Mouse (Mus musculus) adrenal gland, postnatal 25 days (tissue): ENCODE results near the gene Wdr70. TPM values are rescaled to one million over a fixed set of nuclear protein-coding genes. Genes with fewer than 3 reads are reported as not detected.

Source experiments
- DNase-seq: peaks from one replicate; pipeline ENCODE4 v3.0.0; 2021; ENCODE audit warnings: mixed read lengths
- total RNA-seq: library from RNA; stranded (reverse); gene quantifications from 2 replicates; pipeline ENCODE4 v1.2.3, GENCODE M21; 2021

The Wdr70 gene
- total RNA-seq, 1 experiment from 2014 or later, result 32.0 TPM

GRCm38 (mm10) chr15:8030643-8031042 is 68.4 kb downstream of the Wdr70 start:
- DNase-seq, result no peak

GRCm38 (mm10) chr15:8027503-8027902 is 71.5 kb downstream of the Wdr70 start:
- DNase-seq, result no peak

- no peak for DNase-seq
Measured at GRCm38 (mm10) chr15:8011418-8011817, 87.6 kb downstream of the Wdr70 start.

- DNase-seq, result no peak
Measured at GRCm38 (mm10) chr15:8007413-8007812, 91.6 kb downstream of the Wdr70 start.

GRCm38 (mm10) chr15:8006056-8006455 is 93.0 kb downstream of the Wdr70 start:
- DNase-seq, result no peak

- DNase-seq, result no peak
Measured at GRCm38 (mm10) chr15:8005506-8005905, 93.5 kb downstream of the Wdr70 start.

- no peak for DNase-seq
Measured at GRCm38 (mm10) chr15:8003789-8004188, 95.2 kb downstream of the Wdr70 start.

- peak; percentile 7 for DNase-seq
Measured at GRCm38 (mm10) chr15:7998843-7999546, 100.0 kb downstream of the Wdr70 start.

GRCm38 (mm10) chr15:7998095-7998494 is 100.9 kb downstream of the Wdr70 start:
- DNase-seq, result no peak

GRCm38 (mm10) chr15:7993721-7994120 is 105.3 kb downstream of the Wdr70 start:
- no peak for DNase-seq

GRCm38 (mm10) chr15:7990101-7990500 is 108.9 kb downstream of the Wdr70 start:
- DNase-seq, result no peak

GRCm38 (mm10) chr15:7987374-7987773 is 111.6 kb downstream of the Wdr70 start:
- no peak for DNase-seq

- DNase-seq, result no peak
Measured at GRCm38 (mm10) chr15:7986274-7986673, 112.7 kb downstream of the Wdr70 start.

- no peak for DNase-seq
Measured at GRCm38 (mm10) chr15:7978640-7979039, 120.4 kb downstream of the Wdr70 start.

GRCm38 (mm10) chr15:7976775-7977174 is 122.2 kb downstream of the Wdr70 start:
- DNase-seq, result no peak

GRCm38 (mm10) chr15:7974368-7974767 is 124.6 kb downstream of the Wdr70 start:
- no peak for DNase-seq

GRCm38 (mm10) chr15:7972528-7972927 is 126.5 kb downstream of the Wdr70 start:
- no peak for DNase-seq

- DNase-seq, result no peak
Measured at GRCm38 (mm10) chr15:7962786-7963185, 136.2 kb downstream of the Wdr70 start.

- DNase-seq, result no peak
Measured at GRCm38 (mm10) chr15:7961489-7961888, 137.5 kb downstream of the Wdr70 start.

GRCm38 (mm10) chr15:7956899-7957298 is 142.1 kb downstream of the Wdr70 start:
- DNase-seq, result no peak

GRCm38 (mm10) chr15:7950561-7950960 is 148.4 kb downstream of the Wdr70 start:
- DNase-seq, result no peak

- DNase-seq, result no peak
Measured at GRCm38 (mm10) chr15:7941690-7942089, 157.3 kb downstream of the Wdr70 start.

- DNase-seq, result no peak
Measured at GRCm38 (mm10) chr15:7935571-7936165, 163.3 kb downstream of the Wdr70 start.

- DNase-seq, result no peak
Measured at GRCm38 (mm10) chr15:7934580-7934979, 164.4 kb downstream of the Wdr70 start.
